Mouse (Mus musculus) right cerebral cortex, adult 18-20 months (tissue): ENCODE measurements at regions not wholly inside any gene's neighbourhood (a gene's known extent, or its start where the extent isn't known, plus 50 kb on each side); places are given as distances from the start of the nearest gene placed in this dataset.

Source experiments
- DNase-seq: peaks from one replicate; pipeline ENCODE4 v3.0.0; 2022; ENCODE audit warnings: mixed read lengths

DNA sequence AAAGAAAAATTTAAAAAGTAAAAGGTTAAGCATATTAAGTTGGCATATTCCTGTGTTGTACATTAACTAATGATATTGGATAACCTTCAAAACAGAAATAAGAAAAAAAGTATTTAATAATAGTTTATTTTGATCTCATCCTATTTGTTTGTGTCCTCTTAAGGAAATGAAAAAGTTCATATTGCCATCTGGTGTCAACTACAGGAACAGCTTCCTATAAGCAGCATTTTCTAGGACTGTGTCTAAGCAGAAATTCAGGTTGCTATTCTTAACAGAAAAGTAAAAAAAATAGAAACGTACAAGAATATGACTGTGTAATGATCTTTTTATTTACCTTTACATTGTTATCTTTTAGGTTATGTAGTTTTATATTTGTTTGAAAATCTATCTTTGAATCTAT, 313.4 kb upstream of the G6pd2 start:
- DNase-seq, result no peak

DNA sequence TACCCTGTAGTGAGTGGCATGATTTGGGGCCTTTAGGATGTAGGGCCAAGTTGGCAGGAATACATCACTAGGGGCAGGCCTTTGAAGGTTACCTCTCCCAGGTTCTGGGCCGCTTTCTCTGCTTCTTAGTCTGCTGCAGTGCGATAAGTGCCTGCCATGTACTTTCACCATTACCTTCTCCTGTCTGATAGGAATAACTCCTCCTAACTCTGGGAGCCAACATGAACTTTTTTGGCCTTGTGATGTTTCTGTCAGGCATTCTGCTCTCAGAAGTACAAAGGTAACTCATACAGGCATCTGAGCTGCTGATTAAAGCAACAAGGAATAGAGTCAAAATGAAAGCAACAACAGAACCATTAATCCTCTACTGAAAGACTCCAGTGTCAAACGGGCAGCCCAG, 301.2 kb upstream of the G6pd2 start:
- no peak for DNase-seq

DNA sequence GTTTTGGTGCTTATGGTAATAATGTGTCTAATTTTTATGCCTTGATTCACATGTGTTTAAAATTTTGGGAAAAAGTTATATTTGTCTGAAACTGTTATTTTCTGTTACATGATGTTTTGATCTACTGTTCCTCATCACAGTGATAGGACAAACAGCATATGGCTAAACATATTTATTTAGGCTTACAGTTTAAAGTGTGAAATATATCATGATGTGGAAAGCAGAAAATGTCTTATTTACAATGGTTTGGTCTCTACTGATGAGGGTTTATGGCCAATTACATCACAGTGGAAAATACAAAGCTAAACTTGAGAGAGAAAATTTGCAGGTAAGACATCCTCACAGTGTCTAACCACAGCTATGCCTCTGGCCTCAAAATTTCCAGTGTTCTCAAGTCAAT, 268.1 kb upstream of the G6pd2 start:
- DNase-seq, result no peak

DNA sequence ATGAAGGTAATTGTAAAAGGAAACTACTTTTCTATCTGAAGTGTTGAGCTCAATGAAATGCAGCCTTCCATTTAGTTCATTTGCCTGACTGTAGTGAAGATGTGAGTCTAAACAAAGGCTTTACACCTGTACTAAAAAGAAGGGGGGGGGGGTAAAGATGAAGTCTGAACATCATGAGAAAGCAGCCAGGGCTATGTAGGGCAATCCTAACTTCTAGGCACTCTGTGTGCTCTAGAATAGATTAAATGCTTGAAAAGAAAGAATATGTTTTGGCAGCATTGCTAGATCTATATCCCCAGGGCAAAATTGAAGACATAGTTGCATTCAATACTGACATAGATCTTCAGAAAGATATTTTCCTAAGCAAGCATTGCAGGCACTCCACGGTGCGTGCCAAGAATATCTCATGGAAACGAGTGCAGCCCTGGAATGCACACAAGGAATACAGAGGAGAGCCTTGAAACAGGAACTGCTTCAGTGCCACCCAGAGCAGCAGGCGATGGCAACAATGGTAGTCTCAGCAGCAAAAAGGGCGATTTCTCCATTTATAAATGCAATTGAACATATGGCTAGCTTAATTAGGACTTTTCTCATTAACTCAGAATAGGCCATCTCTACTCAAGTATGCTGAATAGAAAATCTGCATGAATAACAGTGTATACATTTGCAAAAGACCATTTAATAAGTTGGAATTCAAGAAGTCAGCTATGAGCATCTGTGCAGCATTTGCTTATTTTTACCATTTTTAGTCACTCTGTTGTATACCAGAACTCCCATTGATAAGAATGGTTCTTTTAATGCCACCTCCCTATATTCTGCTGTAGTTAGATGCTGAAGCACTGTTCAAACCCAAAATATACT, 261.8 kb upstream of the G6pd2 start:
- peak; percentile 0 for DNase-seq

DNA sequence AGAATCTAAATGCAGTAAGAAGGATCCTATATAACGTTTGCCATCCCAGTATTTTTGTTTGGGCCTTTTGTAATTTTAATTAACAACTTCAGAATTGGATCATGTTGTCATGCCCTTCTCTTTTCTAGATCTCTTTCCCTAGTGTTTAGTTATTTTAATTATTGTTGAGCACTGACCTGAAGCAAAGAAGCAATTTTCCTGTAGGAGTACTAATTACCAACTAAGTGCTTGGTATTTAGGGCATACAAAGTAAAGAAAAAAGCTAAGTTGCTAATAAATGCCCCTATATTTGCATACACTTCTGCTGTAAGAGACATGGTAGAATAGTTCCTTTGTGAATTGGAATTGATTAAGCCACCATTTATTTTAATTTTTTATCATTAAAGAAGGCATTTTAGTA, 255.1 kb upstream of the G6pd2 start:
- no peak for DNase-seq
